Mouse (Mus musculus): ENCODE measurements around the gene Scrt2. TPM values are rescaled to one million over a fixed set of nuclear protein-coding genes. Genes with fewer than 3 reads are reported as not detected.

Gene Scrt2
- total RNA-seq, 2 experiments from 2014 or later: 18.7 to 23.9 TPM

DNA sequence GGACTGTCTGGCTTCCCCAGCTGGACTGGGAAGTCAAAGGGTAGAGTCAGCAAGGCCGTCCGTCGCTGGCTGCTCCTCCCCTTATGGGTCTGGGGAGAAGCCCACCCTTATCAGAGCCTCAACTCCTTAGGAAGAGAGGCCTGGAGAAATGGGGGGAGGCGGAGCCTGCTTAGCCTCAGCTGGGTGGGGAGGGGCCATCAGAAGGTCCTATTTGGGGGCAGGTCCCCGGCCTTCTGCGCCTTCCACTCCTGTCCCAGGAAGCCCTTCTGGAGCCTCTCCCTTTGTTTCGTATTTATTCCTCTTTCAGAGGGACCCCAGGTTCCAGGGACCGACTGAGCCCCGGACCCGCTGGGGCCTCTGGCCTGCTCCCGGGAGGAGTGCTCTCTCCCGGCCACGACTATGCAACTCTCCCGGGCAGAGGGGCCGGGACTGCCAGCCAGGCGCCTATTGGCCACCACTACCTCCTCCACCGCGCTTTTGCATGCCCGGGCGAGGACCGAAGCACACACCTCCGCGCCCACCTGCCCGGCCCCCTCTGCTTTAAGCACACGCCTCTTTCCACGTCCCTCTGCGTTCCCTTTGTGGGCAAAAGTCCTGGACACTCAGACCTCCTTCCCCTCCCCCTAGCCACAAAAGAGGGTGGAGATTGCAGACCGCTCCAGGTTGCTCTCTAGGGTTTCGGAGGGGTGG is 13.7 kb downstream of the Scrt2 start:
- DNase-seq (ENCODE audit: extremely low spot score in 1 of 2, low spot score in 2 of 2): no peak
- Histone ChIP-seq H3K27ac (no peak overlapping the region), H3K4me3 (no peak overlapping the region)
- intact Hi-C loops (cut with DNase I): no loop called here
- TF ChIP-seq CTCF (IDR thresholded peaks at IDR 0.05): no peak

DNA sequence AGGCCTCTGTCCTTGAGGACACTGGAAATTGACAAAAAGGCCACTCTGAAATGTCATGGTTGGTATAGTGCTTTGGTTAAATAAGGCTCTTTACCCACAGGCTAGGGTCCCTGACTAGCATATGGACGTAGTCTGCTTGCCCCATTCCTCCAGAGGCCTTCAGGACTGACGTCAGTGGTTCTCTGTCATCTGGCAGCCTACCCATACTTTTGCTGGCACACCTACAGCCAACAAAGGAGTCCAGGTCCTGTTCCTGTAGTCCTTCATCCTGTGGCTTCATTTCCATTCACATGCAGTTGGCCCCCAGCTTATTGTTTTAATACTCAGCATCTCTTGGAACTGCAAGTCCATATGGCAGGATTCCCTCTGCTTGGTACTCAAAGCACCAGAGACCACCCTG is 15.6 kb downstream of the Scrt2 start:
- intact Hi-C loops (cut with DNase I): no loop called here
- DNase-seq (ENCODE audit: extremely low spot score in 1 of 2, low spot score in 2 of 2): no peak
- Histone ChIP-seq H3K4me3 (no peak overlapping the region), H3K27ac (no peak overlapping the region)
- no peak for TF ChIP-seq CTCF (IDR thresholded peaks at IDR 0.05)

DNA sequence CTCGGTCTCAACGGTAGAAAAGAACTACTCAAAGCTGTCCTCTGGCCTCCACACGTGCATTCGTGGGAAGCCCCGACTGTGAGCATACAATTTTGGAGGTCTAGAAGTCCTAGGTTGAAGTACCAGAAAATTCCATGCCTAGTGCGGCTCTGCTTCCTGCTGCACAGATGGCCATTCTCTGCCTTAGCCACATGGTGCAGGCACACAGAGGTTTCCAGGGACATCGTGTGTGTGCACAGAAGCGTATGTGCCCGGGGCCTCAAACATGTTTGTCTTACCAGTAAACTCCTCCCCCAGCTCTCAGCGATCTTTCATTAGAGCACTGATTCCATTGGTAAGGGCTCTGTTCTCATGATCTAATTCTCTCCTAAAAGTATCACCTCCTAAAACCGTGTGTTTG is 16.6 kb downstream of the Scrt2 start:
- no peak for TF ChIP-seq CTCF (IDR thresholded peaks at IDR 0.05)
- DNase-seq (ENCODE audit: extremely low spot score in 1 of 2, low spot score in 2 of 2): no peak
- intact Hi-C loops (cut with DNase I): no loop called here
- Histone ChIP-seq H3K4me3 (no peak overlapping the region), H3K27ac (no peak overlapping the region)

DNA sequence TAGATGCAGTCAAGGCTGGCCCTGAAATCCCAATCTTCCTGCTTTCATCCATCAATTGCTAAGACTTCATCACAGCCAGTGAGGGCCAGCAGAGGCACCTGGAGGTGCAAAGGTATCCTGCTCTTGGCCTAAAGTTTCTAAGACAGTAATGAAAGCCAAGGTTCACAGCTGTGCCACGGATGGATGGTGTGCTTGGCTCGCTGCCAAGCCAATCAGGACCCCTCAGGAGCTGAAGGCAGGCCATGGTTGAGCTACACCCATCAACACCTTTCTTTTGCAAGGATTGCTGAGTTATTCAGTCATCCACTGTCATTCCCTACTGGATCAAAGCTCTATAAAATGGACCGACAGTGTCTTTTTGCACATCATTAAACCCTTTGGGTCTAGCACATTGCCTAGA is 18.2 kb downstream of the Scrt2 start:
- no peak for DNase-seq (ENCODE audit: extremely low spot score in 1 of 2, low spot score in 2 of 2)
- no peak overlapping the region for H3K4me3 ChIP-seq
- intact Hi-C loops (cut with DNase I): no loop called here
- no peak for TF ChIP-seq CTCF (IDR thresholded peaks at IDR 0.05)
- H3K27ac ChIP-seq: no peak overlapping the region

DNA sequence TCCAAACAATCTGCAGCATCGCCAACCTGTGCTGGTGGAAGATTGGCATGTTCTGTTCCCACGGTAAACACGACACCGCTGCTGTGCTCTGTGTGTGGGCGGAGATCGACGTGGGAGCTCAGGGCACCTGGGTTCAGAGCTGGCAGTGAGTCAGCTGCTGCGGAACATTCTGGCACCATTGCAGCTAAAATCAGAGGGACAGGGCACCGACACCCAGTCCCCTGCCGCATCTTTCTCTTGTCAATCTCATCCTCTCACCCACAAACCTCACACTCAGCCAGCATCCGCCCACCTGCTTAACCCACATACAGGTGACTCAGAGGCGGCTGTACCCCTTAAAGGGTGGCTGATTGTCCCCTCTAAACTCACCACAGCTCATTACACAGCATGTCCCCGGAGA is 20.4 kb downstream of the Scrt2 start:
- TF ChIP-seq CTCF (IDR thresholded peaks at IDR 0.05): no peak

DNA sequence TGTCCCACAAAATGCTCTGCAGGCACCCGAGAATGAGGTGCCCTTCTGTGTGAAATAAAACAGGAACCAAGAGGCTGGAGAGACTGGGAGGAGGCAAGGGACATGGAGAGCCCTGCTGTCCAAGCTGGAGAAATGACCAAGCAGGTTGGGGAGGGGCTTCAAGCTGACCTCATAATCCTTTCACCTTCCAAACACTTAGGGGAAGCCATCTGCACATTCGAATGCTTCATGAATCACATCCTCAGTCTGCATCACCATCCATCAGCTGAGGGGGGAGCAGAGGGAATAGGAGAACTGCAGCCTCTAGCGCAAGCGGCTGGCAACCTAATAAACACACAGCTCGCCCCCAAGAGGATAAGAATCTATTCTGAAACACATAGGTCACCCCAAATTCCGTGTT is 21.0 kb downstream of the Scrt2 start:
- no peak; the same call in 1 of the 2 replicates for TF ChIP-seq CTCF (IDR thresholded peaks at IDR 0.05)
- intact Hi-C loops (cut with DNase I): loop anchor here (1.0 kb wide), 1 partner anchor 28 kb away; no protein-coding TSS in a partner anchor
- H3K27ac ChIP-seq: peak overlapping the region; percentile 84
- DNase-seq (ENCODE audit: extremely low spot score in 1 of 2, low spot score in 2 of 2): no peak
- H3K4me3 ChIP-seq: no peak overlapping the region

More for the DNA sequence above, 20.4 kb downstream of the Scrt2 start:
- Histone ChIP-seq H3K27ac (peak overlapping the region; percentile 84; the same call in 1 of the 2 replicates), H3K4me3 (no peak overlapping the region)
- DNase-seq (ENCODE audit: extremely low spot score in 1 of 2, low spot score in 2 of 2): peak; percentile 72 to 76
- intact Hi-C loops (cut with DNase I): loop anchor here (1.0 kb wide), 1 partner anchor 29 kb away; no protein-coding TSS in a partner anchor

DNA sequence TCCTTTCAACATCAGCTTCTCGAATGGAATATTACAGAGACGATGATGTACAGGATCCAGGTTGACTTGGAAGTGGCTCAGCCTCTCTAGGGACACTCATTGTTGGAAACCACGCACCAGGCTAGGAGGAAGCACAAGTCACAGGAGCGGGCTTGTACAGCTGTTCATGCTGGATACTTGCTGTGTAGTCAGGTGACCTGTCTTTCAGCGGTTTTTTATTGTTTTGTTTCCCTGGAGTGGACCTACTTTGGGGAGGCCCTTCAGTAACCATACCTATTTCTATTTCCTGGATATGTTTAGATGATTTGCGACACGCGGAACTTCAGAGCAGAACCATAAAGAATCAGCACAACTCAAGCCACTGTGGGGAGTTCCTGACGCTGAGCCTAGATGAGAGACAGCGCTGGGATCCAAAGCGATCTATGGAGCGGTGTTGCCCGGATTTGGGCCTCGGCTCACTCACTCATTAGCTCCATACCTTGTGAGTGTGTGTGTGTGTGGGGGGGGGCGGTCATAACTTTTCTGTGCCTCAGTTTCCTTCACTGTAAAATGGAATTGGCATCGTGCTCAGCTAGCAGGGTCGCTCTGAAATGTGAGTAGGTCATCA is 23.5 kb downstream of the Scrt2 start:
- peak overlapping the region; percentile 99 for H3K27ac ChIP-seq

DNA sequence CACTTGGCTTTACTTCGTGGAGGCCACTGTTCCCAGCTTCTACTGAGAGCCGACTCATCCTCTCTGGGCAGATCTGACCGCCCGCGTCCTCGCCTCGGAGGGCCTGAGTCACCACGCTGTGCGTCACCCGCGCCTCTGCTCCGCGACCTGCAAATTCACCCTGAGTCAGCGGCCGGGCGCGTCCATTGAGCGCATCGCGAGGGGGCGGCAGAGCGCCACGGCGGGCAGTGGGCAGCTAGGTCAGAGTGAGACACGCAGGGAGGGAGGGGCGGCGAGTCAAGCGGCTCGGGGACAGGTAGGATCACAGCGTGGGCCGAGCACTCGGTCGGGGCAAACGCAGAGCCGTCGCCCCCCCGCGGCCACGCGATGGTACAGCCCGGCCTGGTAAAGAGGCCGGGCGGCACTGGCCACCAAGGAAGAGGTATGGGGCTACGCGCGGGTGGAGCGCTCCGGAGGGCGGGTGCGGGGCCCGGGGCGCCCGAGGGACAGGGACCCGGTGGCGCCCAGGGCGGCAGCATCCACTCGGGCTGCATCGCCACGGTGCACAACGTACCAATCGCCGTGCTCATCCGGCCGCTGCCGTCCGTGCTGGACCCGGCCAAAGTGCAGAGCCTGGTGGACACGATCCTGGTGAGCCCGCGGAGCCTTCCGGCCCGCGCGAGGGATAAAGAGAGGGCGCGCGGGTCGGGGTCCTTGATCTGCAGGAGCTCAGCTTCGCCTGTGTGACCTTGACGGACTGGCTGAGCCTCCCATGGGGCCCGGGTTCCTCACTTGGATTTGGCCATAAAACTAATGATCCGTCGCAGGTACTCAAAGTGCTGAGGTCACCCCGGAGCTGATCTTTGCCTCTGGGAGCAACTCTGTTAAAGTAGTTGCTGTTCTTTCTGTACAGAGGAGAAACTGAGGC is 24.2 kb downstream of the Scrt2 start, which contains the start of gene Srxn1:
TSS of gene Srxn1 (plus strand) at position 199 of the 907 bp plus-strand sequence.
- intact Hi-C loops (cut with DNase I): loop anchor here (5.0 kb wide), 1 partner anchor 78 kb away; no protein-coding TSS in a partner anchor
- DNase-seq (ENCODE audit: extremely low spot score in 1 of 2, low spot score in 2 of 2): peak; percentile 87 to 88
- Histone ChIP-seq H3K4me3 (peak within 1 kb of the TSS; percentile 84), H3K27ac (peak within 1 kb of the TSS; percentile 99)
- TF ChIP-seq CTCF (IDR thresholded peaks at IDR 0.05): peak; percentile 42

More for the DNA sequence above, 23.5 kb downstream of the Scrt2 start:
- intact Hi-C loops (cut with DNase I): loop anchor here (5.0 kb wide), 1 partner anchor 78 kb away; no protein-coding TSS in a partner anchor
- no peak for TF ChIP-seq CTCF (IDR thresholded peaks at IDR 0.05)
- H3K4me3 ChIP-seq: peak overlapping the region; percentile 84
- DNase-seq (ENCODE audit: extremely low spot score in 1 of 2, low spot score in 2 of 2): no peak

DNA sequence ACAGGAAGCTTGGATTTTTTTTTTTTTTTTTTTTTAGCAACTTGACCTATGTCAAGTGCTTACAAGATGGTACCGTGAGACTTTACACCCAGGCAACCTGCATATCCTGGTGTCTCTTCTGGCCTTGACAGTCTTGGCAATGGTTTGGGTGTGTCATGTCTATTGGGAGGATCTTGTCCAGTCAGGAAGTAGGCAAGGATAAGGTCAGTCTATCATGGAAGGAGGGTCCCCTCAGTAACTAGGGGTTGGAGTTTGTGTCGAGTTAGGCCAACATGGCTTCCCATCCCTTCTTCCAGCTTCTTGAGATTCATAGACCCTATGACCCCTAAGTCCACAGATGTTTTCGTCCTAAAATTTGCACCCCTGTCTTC is 24.9 kb downstream of the Scrt2 start:
- TF ChIP-seq CTCF (IDR thresholded peaks at IDR 0.05): no peak
- DNase-seq (ENCODE audit: extremely low spot score in 1 of 2, low spot score in 2 of 2): no peak
- H3K4me3 ChIP-seq: peak overlapping the region; percentile 84
- intact Hi-C loops (cut with DNase I): loop anchor here (5.0 kb wide), 1 partner anchor 79 kb away; no protein-coding TSS in a partner anchor
- peak overlapping the region; percentile 99 for H3K27ac ChIP-seq

DNA sequence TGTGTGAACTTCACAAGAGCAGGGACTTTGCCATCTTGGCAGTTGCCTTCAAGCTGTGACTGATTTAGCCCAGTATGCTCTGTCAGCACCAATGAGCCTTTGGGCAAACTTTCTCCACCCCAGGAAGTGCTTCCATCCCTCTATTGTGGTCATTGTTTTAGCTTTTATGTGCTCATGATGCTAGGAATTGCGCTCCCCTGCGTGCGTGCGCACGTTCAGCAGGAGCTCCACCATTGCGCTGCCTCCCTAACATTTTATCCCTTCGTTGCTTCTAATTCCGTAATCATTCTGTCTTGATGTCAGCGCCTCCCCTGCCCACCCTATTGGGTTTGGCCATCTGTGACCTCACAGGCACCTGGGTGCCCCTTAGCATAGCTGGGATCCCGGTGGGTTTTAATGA is 25.3 kb downstream of the Scrt2 start:
- Histone ChIP-seq H3K4me3 (peak overlapping the region; percentile 84), H3K27ac (peak overlapping the region; percentile 99; the same call in 1 of the 2 replicates)
- no peak for TF ChIP-seq CTCF (IDR thresholded peaks at IDR 0.05)
- no peak for DNase-seq (ENCODE audit: extremely low spot score in 1 of 2, low spot score in 2 of 2)
- intact Hi-C loops (cut with DNase I): loop anchor here (5.0 kb wide), 1 partner anchor 79 kb away; no protein-coding TSS in a partner anchor

DNA sequence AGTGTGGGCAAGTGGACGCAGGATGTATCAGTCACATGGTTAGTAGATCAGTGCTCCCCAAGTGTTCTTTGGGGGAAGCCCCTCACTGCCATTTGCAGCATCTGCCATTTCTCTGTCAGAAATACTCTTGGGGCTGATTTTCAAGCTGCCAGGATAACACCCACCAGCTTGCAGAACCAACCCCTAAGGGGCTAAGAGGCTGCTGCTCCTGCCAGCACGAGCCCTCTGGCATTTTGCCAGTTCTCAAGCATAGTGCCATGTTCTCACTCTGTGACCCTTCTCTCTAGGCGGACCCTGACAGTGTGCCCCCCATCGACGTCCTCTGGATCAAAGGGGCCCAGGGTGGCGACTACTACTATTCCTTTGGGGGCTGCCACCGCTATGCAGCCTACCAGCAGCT is 27.4 kb downstream of the Scrt2 start:
- intact Hi-C loops (cut with DNase I): loop anchor here (5.0 kb wide), 1 partner anchor 81 kb away; no protein-coding TSS in a partner anchor
- DNase-seq (ENCODE audit: extremely low spot score in 1 of 2, low spot score in 2 of 2): no peak
- Histone ChIP-seq H3K27ac (no peak overlapping the region), H3K4me3 (no peak overlapping the region)
- no peak for TF ChIP-seq CTCF (IDR thresholded peaks at IDR 0.05)
